Mouse (Mus musculus): ENCODE data around the gene Mief1. TPM values are rescaled to one million over a fixed set of nuclear protein-coding genes. Genes with fewer than 3 reads are reported as not detected.

The Mief1 gene
- polyA plus RNA-seq, 1 experiment from 2014 or later: 34.5 TPM

DNA sequence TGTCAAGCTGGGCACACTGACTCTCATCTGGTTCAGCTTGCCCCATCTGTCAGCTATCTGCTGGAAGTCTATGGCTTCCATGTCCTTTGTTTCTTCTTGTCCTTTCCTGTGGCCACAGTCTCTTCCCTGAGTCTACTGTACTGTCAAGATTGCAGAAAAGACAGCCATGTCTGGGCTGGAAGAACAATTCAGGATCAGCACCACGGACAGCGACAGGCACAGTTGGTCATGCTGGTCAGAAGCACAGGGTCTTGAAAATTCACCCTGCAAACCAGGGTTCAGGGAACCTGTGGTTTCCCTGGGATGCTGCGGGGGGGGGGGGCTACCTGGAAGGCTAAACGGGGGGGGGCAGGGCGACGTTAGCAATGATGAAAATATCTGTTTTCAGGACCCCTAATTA lies 43.8 kb downstream of the Mief1 start:
- WGBS: 4% methylated on average over 6 of the region's 6 CpGs
- H3K9me3 ChIP-seq (replicated peaks): no peaks in the 10 kb centered on the region
- no peaks in the 10 kb centered on the region for H3K36me3 ChIP-seq
- H3K27me3 ChIP-seq (replicated peaks): 0 out of 2 replicates have a peak, but pooled peaks cover 5% of the 10 kb centered on the region
- no peak for ATAC-seq (ENCODE audit: low FRiP score)
- H3K27ac ChIP-seq (replicated peaks): no peak overlapping the region
- peaks cover 15% of the 10 kb centered on the region for H3K4me1 ChIP-seq
- no peak overlapping the region for H3K4me3 ChIP-seq (replicated peaks)
- H3K9ac ChIP-seq (replicated peaks): no peak overlapping the region
- no peak overlapping the region for H3K4me2 ChIP-seq

DNA sequence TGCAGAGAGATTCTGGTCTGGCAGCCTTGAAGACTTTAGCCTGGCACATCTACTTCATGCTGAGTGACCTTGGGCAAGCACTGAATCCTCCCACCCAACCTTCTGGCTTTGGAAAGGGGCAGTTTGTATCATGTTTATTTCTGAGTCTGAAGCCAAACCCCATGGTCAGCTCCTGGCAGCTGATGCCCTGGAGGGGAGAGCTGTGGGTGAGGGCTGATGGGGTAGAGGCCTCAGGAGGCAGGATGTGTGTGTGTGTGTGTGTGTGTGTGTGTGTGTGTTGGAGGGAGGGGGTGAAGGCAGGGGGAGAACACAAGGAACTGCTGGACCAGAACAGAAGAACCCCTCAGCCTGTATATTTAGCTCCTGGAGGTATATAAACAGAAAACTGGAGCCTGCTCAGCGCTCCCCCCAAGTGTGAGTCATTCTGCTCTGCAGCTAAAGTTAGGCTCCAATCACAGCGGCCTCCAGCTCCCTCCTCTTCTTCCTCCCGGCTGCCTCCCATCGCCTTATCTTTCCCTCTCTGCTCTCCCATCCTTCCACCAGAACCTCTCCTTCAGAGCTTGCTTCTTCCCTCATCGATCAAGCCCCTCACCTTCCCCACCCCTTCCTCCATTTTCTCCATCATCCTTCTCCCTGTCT lies 44.4 kb downstream of the Mief1 start:
- H3K36me3 ChIP-seq: no peaks in the 10 kb centered on the region
- no peak overlapping the region for H3K4me2 ChIP-seq
- H3K27me3 ChIP-seq (replicated peaks): 0 out of 2 replicates have a peak, but pooled peaks cover 5% of the 10 kb centered on the region
- ATAC-seq (ENCODE audit: low FRiP score): no peak
- no peaks in the 10 kb centered on the region for H3K9me3 ChIP-seq (replicated peaks)
- H3K4me1 ChIP-seq: peaks cover 12% of the 10 kb centered on the region
- no peak overlapping the region for H3K9ac ChIP-seq (replicated peaks)
- no peak overlapping the region for H3K4me3 ChIP-seq (replicated peaks)
- no peak overlapping the region for H3K27ac ChIP-seq (replicated peaks)
- 71% methylated on average over 4 of the region's 5 CpGs for WGBS

DNA sequence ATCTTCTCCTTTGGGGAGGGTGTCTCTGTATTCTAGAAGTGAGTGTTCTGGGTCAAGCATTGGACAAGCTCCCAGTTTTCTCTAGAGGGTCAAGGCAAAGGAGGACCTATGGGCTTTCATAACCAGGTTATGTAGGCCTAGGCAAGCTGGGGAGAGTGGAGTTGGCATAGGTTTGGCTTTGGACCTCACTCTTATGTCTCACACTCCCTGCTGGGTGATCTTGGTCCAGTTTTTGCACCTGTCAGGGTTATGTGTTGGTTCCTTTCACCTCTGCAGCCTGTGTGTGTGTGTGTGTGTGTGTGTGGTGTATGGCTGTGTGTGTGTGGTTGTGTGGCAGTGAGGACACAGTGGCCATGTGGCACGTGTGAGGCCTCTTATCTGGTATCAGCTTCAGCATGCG lies 45.2 kb downstream of the Mief1 start:
- no peak overlapping the region for H3K4me3 ChIP-seq (replicated peaks)
- H3K9ac ChIP-seq (replicated peaks): no peak overlapping the region
- ATAC-seq (ENCODE audit: low FRiP score): no peak
- no peaks in the 10 kb centered on the region for H3K9me3 ChIP-seq (replicated peaks)
- peaks cover 11% of the 10 kb centered on the region; the same call in 1 of the 2 replicates for H3K27me3 ChIP-seq (replicated peaks)
- no peak overlapping the region for H3K27ac ChIP-seq (replicated peaks)
- peaks cover 12% of the 10 kb centered on the region for H3K4me1 ChIP-seq
- WGBS: 85% methylated on average over 2 of the region's 2 CpGs
- H3K4me2 ChIP-seq: no peak overlapping the region
- no peaks in the 10 kb centered on the region for H3K36me3 ChIP-seq

DNA sequence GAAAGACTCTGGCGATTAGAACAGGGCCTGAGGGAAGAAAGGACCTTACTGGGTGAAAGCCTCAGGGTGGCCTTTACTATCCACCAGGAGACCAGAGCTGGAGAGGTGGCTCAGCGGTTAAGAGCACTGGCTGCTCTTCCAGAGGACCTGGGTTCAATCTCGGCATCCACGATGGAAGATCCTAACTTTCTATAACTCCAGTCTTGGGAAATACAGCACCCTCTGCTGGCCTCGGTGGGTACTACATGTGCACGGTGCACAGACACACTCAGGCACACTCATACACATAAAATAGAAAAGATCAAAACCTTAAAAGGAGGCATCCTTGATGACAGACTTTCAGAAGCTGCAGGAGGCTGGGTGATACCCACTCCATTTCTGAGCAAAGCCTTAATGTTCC lies 46.8 kb downstream of the Mief1 start:
- ATAC-seq (ENCODE audit: low FRiP score): no peak
- 21% methylated on average over 6 of the region's 6 CpGs for WGBS
- H3K4me1 ChIP-seq: peaks cover 12% of the 10 kb centered on the region
- H3K27ac ChIP-seq (replicated peaks): no peak overlapping the region
- no peaks in the 10 kb centered on the region for H3K9me3 ChIP-seq (replicated peaks)
- H3K9ac ChIP-seq (replicated peaks): no peak overlapping the region
- no peak overlapping the region for H3K4me2 ChIP-seq
- H3K4me3 ChIP-seq (replicated peaks): no peak overlapping the region
- no peaks in the 10 kb centered on the region for H3K36me3 ChIP-seq
- peaks cover 23% of the 10 kb centered on the region for H3K27me3 ChIP-seq (replicated peaks)

GRCm38 (mm10) chr15:80286851-80287415 lies 53.1 kb downstream of the Mief1 start, which contains the start of gene Cacna1i:
Gene Cacna1i (plus strand): TSS chr15:80287238.
- Histone ChIP-seq H3K4me2 (peak within 1 kb of the TSS; percentile 93), H3K36me3 (no peaks in the 10 kb centered on the region), H3K27ac (replicated peaks) (peak within 1 kb of the TSS; percentile 48; the same call in 1 of the 2 replicates), H3K9ac (replicated peaks) (peak within 1 kb of the TSS; percentile 75), H3K27me3 (replicated peaks) (peaks cover 61% of the 10 kb centered on the region), H3K4me3 (replicated peaks) (peak within 1 kb of the TSS; percentile 65), H3K9me3 (replicated peaks) (no peaks in the 10 kb centered on the region), H3K4me1 (peaks cover 29% of the 10 kb centered on the region)
- peak; percentile 71 for ATAC-seq (ENCODE audit: low FRiP score)
- under 1% methylated on average over 50 of the region's 50 CpGs for WGBS

GRCm38 (mm10) chr15:80288036-80288435 lies 54.2 kb downstream of the Mief1 start:
- H3K4me3 ChIP-seq (replicated peaks): peak overlapping the region; percentile 65
- H3K9me3 ChIP-seq (replicated peaks): no peaks in the 10 kb centered on the region
- peaks cover 29% of the 10 kb centered on the region for H3K4me1 ChIP-seq
- peak overlapping the region; percentile 75 for H3K9ac ChIP-seq (replicated peaks)
- no peak overlapping the region for H3K27ac ChIP-seq (replicated peaks)
- peak overlapping the region; percentile 93 for H3K4me2 ChIP-seq
- H3K27me3 ChIP-seq (replicated peaks): peaks cover 57% of the 10 kb centered on the region
- no peak for ATAC-seq (ENCODE audit: low FRiP score)
- no peaks in the 10 kb centered on the region for H3K36me3 ChIP-seq
- 2% methylated on average over 23 of the region's 23 CpGs for WGBS

DNA sequence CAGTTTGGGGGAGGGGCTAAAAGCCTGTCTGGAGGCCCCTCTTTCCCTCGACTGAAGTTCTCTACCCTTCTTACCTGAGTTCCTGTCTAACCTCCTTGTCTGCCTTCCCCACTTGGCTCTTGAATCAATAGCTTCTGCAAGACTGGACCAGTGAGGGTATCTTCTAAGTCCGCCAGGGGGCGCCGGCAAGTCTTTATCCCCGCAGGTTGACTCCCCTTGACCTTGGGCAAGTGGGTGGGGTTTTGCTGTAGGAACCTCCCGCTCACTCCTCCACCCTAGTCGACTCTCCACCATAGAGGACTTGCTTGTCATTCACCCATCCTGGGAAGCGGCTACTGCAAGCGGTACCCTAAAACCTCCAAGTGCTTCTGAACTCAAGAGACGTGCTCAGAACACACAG lies 55.6 kb downstream of the Mief1 start:
- no peak for ATAC-seq (ENCODE audit: low FRiP score)
- Histone ChIP-seq H3K4me3 (replicated peaks) (peak overlapping the region; percentile 65; the same call in 1 of the 2 replicates), H3K4me1 (peaks cover 29% of the 10 kb centered on the region), H3K36me3 (no peaks in the 10 kb centered on the region), H3K27me3 (replicated peaks) (peaks cover 49% of the 10 kb centered on the region), H3K27ac (replicated peaks) (no peak overlapping the region), H3K4me2 (peak overlapping the region; percentile 93), H3K9ac (replicated peaks) (no peak overlapping the region), H3K9me3 (replicated peaks) (no peaks in the 10 kb centered on the region)
- WGBS: 13% methylated on average over 10 of the region's 10 CpGs

GRCm38 (mm10) chr15:80297146-80297545 lies 63.3 kb downstream of the Mief1 start:
- Histone ChIP-seq H3K4me1 (no peaks in the 10 kb centered on the region), H3K9ac (replicated peaks) (no peak overlapping the region), H3K4me2 (no peak overlapping the region), H3K9me3 (replicated peaks) (no peaks in the 10 kb centered on the region), H3K4me3 (replicated peaks) (no peak overlapping the region), H3K36me3 (no peaks in the 10 kb centered on the region), H3K27me3 (replicated peaks) (no peaks in the 10 kb centered on the region), H3K27ac (replicated peaks) (no peak overlapping the region)
- ATAC-seq (ENCODE audit: low FRiP score): no peak
- 98% methylated on average over 1 of the region's 1 CpGs for WGBS

Other genes with a start within 250 kb of the Mief1 start
- gene Pdgfb, start 219.0 kb upstream of the Mief1 start, polyA plus RNA-seq (2015; fragmentation: Nextera tagmentation; extraction: Ambion mirVana): 6.5 and 7.0 TPM in 2 replicates
- gene Syngr1, start 142.7 kb upstream of the Mief1 start, polyA plus RNA-seq (2015; fragmentation: Nextera tagmentation; extraction: Ambion mirVana): 59.3 and 64.6 TPM in 2 replicates
- gene Rpl3, start 142.2 kb upstream of the Mief1 start, polyA plus RNA-seq (2015; fragmentation: Nextera tagmentation; extraction: Ambion mirVana): 526 and 732 TPM in 2 replicates
- gene Tab1, start 100.9 kb upstream of the Mief1 start, polyA plus RNA-seq (2015; fragmentation: Nextera tagmentation; extraction: Ambion mirVana): 35.9 and 37.4 TPM in 2 replicates
- gene Mgat3, start 60.3 kb upstream of the Mief1 start, polyA plus RNA-seq (2015; fragmentation: Nextera tagmentation; extraction: Ambion mirVana): 15.8 and 17.5 TPM in 2 replicates
- gene AC140267.1, start 1.8 kb downstream of the Mief1 start, polyA plus RNA-seq (2015; fragmentation: Nextera tagmentation; extraction: Ambion mirVana): 1.7 TPM in 1 of 2 replicates, not detected in the other
- gene Atf4, start 21.2 kb downstream of the Mief1 start, polyA plus RNA-seq (2015; fragmentation: Nextera tagmentation; extraction: Ambion mirVana): 106 and 113 TPM in 2 replicates
- gene Rps19bp1, start 30.3 kb downstream of the Mief1 start, polyA plus RNA-seq (2015; fragmentation: Nextera tagmentation; extraction: Ambion mirVana): 72.6 and 83.9 TPM in 2 replicates
- gene Cacna1i, start 53.2 kb downstream of the Mief1 start, polyA plus RNA-seq (2015; fragmentation: Nextera tagmentation; extraction: Ambion mirVana): 0.79 and 0.88 TPM in 2 replicates

Data from neural tube, embryonic 15.5 days (tissue).